Mouse (Mus musculus): ENCODE results near the gene Patl2. TPM values are rescaled to one million over a fixed set of nuclear protein-coding genes. Genes with fewer than 3 reads are reported as not detected.

The Patl2 gene
- polyA plus RNA-seq, 1 experiment, result 0.86 TPM

DNA sequence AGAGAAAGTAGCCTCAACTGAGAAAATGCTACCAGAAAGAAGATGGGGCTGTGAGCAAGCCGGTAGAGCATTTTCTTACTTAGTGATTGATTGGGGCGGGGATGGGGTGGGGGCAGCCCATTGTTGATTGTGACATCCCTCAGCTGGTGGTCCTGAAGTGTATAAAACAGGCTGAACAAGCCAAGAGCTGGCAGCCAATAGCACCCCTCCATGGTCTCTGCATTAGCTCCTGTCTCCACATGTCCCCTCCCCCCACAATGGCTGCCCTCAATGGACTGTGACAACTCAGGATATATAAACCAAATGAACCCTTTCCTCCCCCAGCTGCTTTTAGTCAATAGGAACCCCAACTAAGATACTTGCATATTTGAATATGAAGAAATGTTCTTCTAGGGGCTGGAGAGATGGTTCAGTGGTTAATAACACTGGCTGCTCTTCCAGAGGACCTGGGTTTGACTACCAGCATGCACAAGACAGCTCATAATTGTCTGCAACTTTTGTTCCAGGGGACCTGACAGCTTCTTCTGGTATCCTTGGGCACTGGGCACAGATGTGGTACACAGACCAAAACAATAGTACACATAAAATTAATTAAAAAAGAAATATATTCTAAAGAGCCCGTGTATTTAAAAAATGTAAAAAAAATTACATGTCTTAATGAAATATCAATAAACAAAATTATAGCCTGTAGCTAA is 24.7 kb upstream of the Patl2 start:
- Histone ChIP-seq H3K36me3 (ENCODE audit: control insufficient read depth, insufficient read depth, low read length) (no peaks in the 10 kb centered on the region), H3K4me3 (ENCODE audit: control insufficient read depth, low read depth, low read length) (no peak overlapping the region), H3K27me3 (ENCODE audit: control insufficient read depth, insufficient read depth, low read length) (no peaks in the 10 kb centered on the region), H3K4me1 (ENCODE audit: control insufficient read depth, insufficient read depth, low read length) (no peaks in the 10 kb centered on the region), H3K27ac (ENCODE audit: control insufficient read depth, insufficient read depth, low read depth, low read length) (no peak overlapping the region)
- TF ChIP-seq CTCF (IDR thresholded peaks at IDR 0.05; ENCODE audit: control insufficient read depth, insufficient read depth, insufficient replicate concordance, low read depth, low read length) (no peak), POLR2A (IDR thresholded peaks at IDR 0.05; ENCODE audit: control insufficient read depth, low read depth, low read length) (no peak)

- TF ChIP-seq POLR2A (IDR thresholded peaks at IDR 0.05; ENCODE audit: control insufficient read depth, low read depth, low read length) (no peak), CTCF (IDR thresholded peaks at IDR 0.05; ENCODE audit: control insufficient read depth, insufficient read depth, insufficient replicate concordance, low read depth, low read length) (no peak)
- H3K27ac ChIP-seq (ENCODE audit: control insufficient read depth, insufficient read depth, low read depth, low read length), result no peak overlapping the region
Measured at GRCm38 (mm10) chr2:122206440-122207107, 20.6 kb upstream of the Patl2 start.

GRCm38 (mm10) chr2:122201501-122201900 is 15.5 kb upstream of the Patl2 start:
- no peaks in the 10 kb centered on the region for H3K36me3 ChIP-seq (ENCODE audit: control insufficient read depth, insufficient read depth, low read length)
- H3K27me3 ChIP-seq (ENCODE audit: control insufficient read depth, insufficient read depth, low read length), result no peaks in the 10 kb centered on the region
- no peaks in the 10 kb centered on the region for H3K4me1 ChIP-seq (ENCODE audit: control insufficient read depth, insufficient read depth, low read length)
- TF ChIP-seq POLR2A (IDR thresholded peaks at IDR 0.05; ENCODE audit: control insufficient read depth, low read depth, low read length), result no peak
- no peak for TF ChIP-seq CTCF (IDR thresholded peaks at IDR 0.05; ENCODE audit: control insufficient read depth, insufficient read depth, insufficient replicate concordance, low read depth, low read length)
- no peak overlapping the region for H3K4me3 ChIP-seq (ENCODE audit: control insufficient read depth, low read depth, low read length)
- H3K27ac ChIP-seq (ENCODE audit: control insufficient read depth, insufficient read depth, low read depth, low read length), result no peak overlapping the region

More at GRCm38 (mm10) chr2:122206440-122207107, 20.6 kb upstream of the Patl2 start:
- H3K36me3 ChIP-seq (ENCODE audit: control insufficient read depth, insufficient read depth, low read length), result no peaks in the 10 kb centered on the region
- no peaks in the 10 kb centered on the region for H3K27me3 ChIP-seq (ENCODE audit: control insufficient read depth, insufficient read depth, low read length)
- no peak overlapping the region for H3K4me3 ChIP-seq (ENCODE audit: control insufficient read depth, low read depth, low read length)
- no peaks in the 10 kb centered on the region for H3K4me1 ChIP-seq (ENCODE audit: control insufficient read depth, insufficient read depth, low read length)

DNA sequence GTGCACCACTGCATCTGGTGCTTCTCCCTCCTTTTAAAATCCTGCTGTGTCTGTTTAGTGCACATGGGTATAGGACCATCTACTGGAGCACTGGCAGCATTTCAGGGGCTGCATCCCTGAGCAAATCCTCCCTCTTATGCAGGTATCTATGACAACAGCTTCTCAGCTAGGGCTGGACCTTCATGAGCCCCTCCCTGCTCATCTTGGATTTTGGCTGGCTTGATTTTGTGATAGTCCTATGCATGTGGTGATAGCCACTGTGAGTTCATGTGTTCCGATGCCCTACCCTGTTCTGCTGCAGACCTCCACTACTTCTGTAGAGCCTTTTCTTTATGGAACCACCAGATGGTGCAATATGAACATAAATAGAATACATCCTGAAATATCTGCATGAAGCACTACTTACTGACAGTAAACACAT is 8.5 kb upstream of the Patl2 start:
- Histone ChIP-seq H3K4me1 (ENCODE audit: control insufficient read depth, insufficient read depth, low read length) (no peaks in the 10 kb centered on the region), H3K27ac (ENCODE audit: control insufficient read depth, insufficient read depth, low read depth, low read length) (no peak overlapping the region), H3K27me3 (ENCODE audit: control insufficient read depth, insufficient read depth, low read length) (no peaks in the 10 kb centered on the region), H3K36me3 (ENCODE audit: control insufficient read depth, insufficient read depth, low read length) (no peaks in the 10 kb centered on the region), H3K4me3 (ENCODE audit: control insufficient read depth, low read depth, low read length) (no peak overlapping the region)
- no peak; the same call in 1 of the 2 replicates for TF ChIP-seq CTCF (IDR thresholded peaks at IDR 0.05; ENCODE audit: control insufficient read depth, insufficient read depth, insufficient replicate concordance, low read depth, low read length)
- TF ChIP-seq POLR2A (IDR thresholded peaks at IDR 0.05; ENCODE audit: control insufficient read depth, low read depth, low read length), result no peak

GRCm38 (mm10) chr2:122191849-122192248 is 5.9 kb upstream of the Patl2 start:
- no peak overlapping the region for H3K27ac ChIP-seq (ENCODE audit: control insufficient read depth, insufficient read depth, low read depth, low read length)
- H3K4me1 ChIP-seq (ENCODE audit: control insufficient read depth, insufficient read depth, low read length), result no peaks in the 10 kb centered on the region
- no peaks in the 10 kb centered on the region for H3K27me3 ChIP-seq (ENCODE audit: control insufficient read depth, insufficient read depth, low read length)
- TF ChIP-seq CTCF (IDR thresholded peaks at IDR 0.05; ENCODE audit: control insufficient read depth, insufficient read depth, insufficient replicate concordance, low read depth, low read length), result no peak
- no peak for TF ChIP-seq POLR2A (IDR thresholded peaks at IDR 0.05; ENCODE audit: control insufficient read depth, low read depth, low read length)
- no peak overlapping the region for H3K4me3 ChIP-seq (ENCODE audit: control insufficient read depth, low read depth, low read length)
- no peaks in the 10 kb centered on the region for H3K36me3 ChIP-seq (ENCODE audit: control insufficient read depth, insufficient read depth, low read length)

GRCm38 (mm10) chr2:122186751-122187150 is 762 bp upstream of the Patl2 start:
- H3K4me1 ChIP-seq (ENCODE audit: control insufficient read depth, insufficient read depth, low read length), result 0 out of 2 replicates have a peak, but pooled peaks cover 2% of the 10 kb centered on the region
- TF ChIP-seq CTCF (IDR thresholded peaks at IDR 0.05; ENCODE audit: control insufficient read depth, insufficient read depth, insufficient replicate concordance, low read depth, low read length) (no peak), POLR2A (IDR thresholded peaks at IDR 0.05; ENCODE audit: control insufficient read depth, low read depth, low read length) (no peak)
- peak overlapping the region; percentile 94; the same call in 1 of the 2 replicates for H3K4me3 ChIP-seq (ENCODE audit: control insufficient read depth, low read depth, low read length)
- no peak overlapping the region; the same call in none of the 2 replicates for H3K27ac ChIP-seq (ENCODE audit: control insufficient read depth, insufficient read depth, low read depth, low read length)
- H3K36me3 ChIP-seq (ENCODE audit: control insufficient read depth, insufficient read depth, low read length), result no peaks in the 10 kb centered on the region
- H3K27me3 ChIP-seq (ENCODE audit: control insufficient read depth, insufficient read depth, low read length), result no peaks in the 10 kb centered on the region

- Histone ChIP-seq H3K27me3 (ENCODE audit: control insufficient read depth, insufficient read depth, low read length) (no peaks in the 10 kb centered on the region), H3K36me3 (ENCODE audit: control insufficient read depth, insufficient read depth, low read length) (no peaks in the 10 kb centered on the region), H3K4me3 (ENCODE audit: control insufficient read depth, low read depth, low read length) (no peak overlapping the region), H3K4me1 (ENCODE audit: control insufficient read depth, insufficient read depth, low read length) (0 out of 2 replicates have a peak, but pooled peaks cover 2% of the 10 kb centered on the region), H3K27ac (ENCODE audit: control insufficient read depth, insufficient read depth, low read depth, low read length) (no peak overlapping the region)
- TF ChIP-seq CTCF (IDR thresholded peaks at IDR 0.05; ENCODE audit: control insufficient read depth, insufficient read depth, insufficient replicate concordance, low read depth, low read length) (no peak), POLR2A (IDR thresholded peaks at IDR 0.05; ENCODE audit: control insufficient read depth, low read depth, low read length) (no peak)
Measured at GRCm38 (mm10) chr2:122185086-122185485, 903 bp downstream of the Patl2 start.

Measured in testis, adult 2 months (tissue).